In genomic region chr4:133024969-133025685, GRCm38 (mm10) we compare ENCODE assay signal across 7 mouse cellular contexts. TPM values are rescaled to one million over a fixed set of nuclear protein-coding genes. Genes with fewer than 3 reads are reported as not detected.
DNase-seq lines count a peak whose midpoint lies in the region; ATAC-seq lines count a peak whose summit lies in the region.

No protein-coding gene starts in this region.

- no peaks in the 10 kb centered on the region for H3K9me3 ChIP-seq in intestine, embryonic 15.5 days
- no peaks in the 10 kb centered on the region for H3K9me3 ChIP-seq in midbrain, embryonic 14.5 days (ENCODE audit: control insufficient read depth, low read length)

- H3K9ac ChIP-seq in intestine, embryonic 15.5 days = no peak overlapping the region
- no peak overlapping the region; the same call in 1 of the 2 replicates for H3K9ac ChIP-seq in midbrain, embryonic 14.5 days (replicated peaks; ENCODE audit: low read length)

- 13% methylated on average over 10 of the region's 10 CpGs for WGBS in intestine, embryonic 15.5 days
- WGBS in midbrain, embryonic 14.5 days = 7% methylated on average over 10 of the region's 10 CpGs

- ATAC-seq in intestine, embryonic 15.5 days = peak; percentile 55
- ATAC-seq in midbrain, embryonic 14.5 days (ENCODE audit: low FRiP score, low TSS enrichment) = no peak

- no peaks in the 10 kb centered on the region for H3K27me3 ChIP-seq in intestine, embryonic 15.5 days (replicated peaks)
- H3K27me3 ChIP-seq in midbrain, embryonic 14.5 days (ENCODE audit: control insufficient read depth, insufficient read depth, low read length) = no peaks in the 10 kb centered on the region

- H3K27ac ChIP-seq in intestine, embryonic 15.5 days = peak overlapping the region; percentile 66
- peak overlapping the region; percentile 64 for H3K27ac ChIP-seq in midbrain, embryonic 14.5 days (replicated peaks; ENCODE audit: low read depth, low read length)

- DNase-seq in 3T3-L1 (ENCODE audit: low read depth, low spot score) (peak; percentile 77), MN1 (ENCODE audit: low spot score) (peak; percentile 95)
- DNase-seq in gastrocnemius, postnatal 25 days = peak; percentile 76
- DNase-seq in midbrain, embryonic 14.5 days = no peak
- no peak for DNase-seq in urinary bladder, adult 2 months (ENCODE audit: low spot score)
- no peak for DNase-seq in cerebellum, adult 8-10 months

- H3K4me2 ChIP-seq in intestine, embryonic 15.5 days (replicated peaks) = peak overlapping the region; percentile 40
- H3K4me2 ChIP-seq in midbrain, embryonic 14.5 days (ENCODE audit: low read length) = 0 out of 2 replicates have a peak overlapping the region, but pooled peaks have one; percentile 12

- 0 out of 2 replicates have a peak, but pooled peaks cover 4% of the 10 kb centered on the region for H3K36me3 ChIP-seq in intestine, embryonic 15.5 days
- peaks cover 4% of the 10 kb centered on the region; the same call in 1 of the 2 replicates for H3K36me3 ChIP-seq in midbrain, embryonic 14.5 days (ENCODE audit: control insufficient read depth, insufficient read depth, low read length)

- H3K4me1 ChIP-seq in intestine, embryonic 15.5 days (replicated peaks) = peaks cover 76% of the 10 kb centered on the region
- peaks cover 70% of the 10 kb centered on the region for H3K4me1 ChIP-seq in midbrain, embryonic 14.5 days (ENCODE audit: control insufficient read depth, insufficient read depth, low read length)

- no peak overlapping the region for H3K4me3 ChIP-seq in intestine, embryonic 15.5 days (replicated peaks)
- no peak overlapping the region for H3K4me3 ChIP-seq in midbrain, embryonic 14.5 days (replicated peaks; ENCODE audit: low read depth, low read length)

RNA-seq across cellular contexts. Expression of gene Ahdc1, which starts 14.1 kb away (rescaled TPM):
- total RNA-seq in gastrocnemius, postnatal 25 days (2021) = 10 to 100 TPM; 29.3 to 32.8 TPM
- polyA plus RNA-seq in intestine, embryonic 15.5 days (2015; fragmentation: Nextera tagmentation; extraction: Ambion mirVana) = 5.4 and 6.3 TPM in 2 replicates
- polyA plus RNA-seq in midbrain, embryonic 14.5 days (2014; fragmentation: Nextera tagmentation; extraction: Ambion mirVana) = 13.0 and 15.3 TPM in 2 replicates
- 5.3 and 13.3 TPM in 2 replicates for polyA plus RNA-seq in urinary bladder, adult 2 months (2012; rRNA removed)

RNA-seq across cellular contexts. Expression of gene Fgr, which starts 51.2 kb away (rescaled TPM):
- under 1 TPM in 1 of 2 experiments, not detected in 1; 0.43 TPM for total RNA-seq in gastrocnemius, postnatal 25 days (2021)
- polyA plus RNA-seq in intestine, embryonic 15.5 days (2015; fragmentation: Nextera tagmentation; extraction: Ambion mirVana) = 2.3 and 3.7 TPM in 2 replicates
- 0.08 TPM in 1 of 2 replicates, not detected in the other for polyA plus RNA-seq in midbrain, embryonic 14.5 days (2014; fragmentation: Nextera tagmentation; extraction: Ambion mirVana)
- polyA plus RNA-seq in urinary bladder, adult 2 months (2012; rRNA removed) = 1.3 and 1.8 TPM in 2 replicates

Comparison
In these comparisons a context has a peak if more than half of its experiments do, and no peak if none do; other contexts are left out.
1. DNase-seq: peak in 3T3-L1 (single experiment), MN1 (single experiment) and gastrocnemius, postnatal 25 days (single experiment); none in midbrain, embryonic 14.5 days (single experiment), urinary bladder, adult 2 months (single experiment) and cerebellum, adult 8-10 months (single experiment).